Mouse (Mus musculus) activated CD4-positive, CD25-positive, alpha-beta regulatory T cell, adult 4 months (primary cell): ENCODE measurements around the gene Cetn2. TPM values are rescaled to one million over a fixed set of nuclear protein-coding genes. Genes with fewer than 3 reads are reported as not detected.

Experiments used
- ATAC-seq: one replicate; pipeline ENCODE4 v1.8.0; 2017
- polyA plus RNA-seq, 2 experiments: library from polyadenylated mRNA; unstranded; fragments of 100-300 nt; shearing (Covaris generic); gene quantifications; one replicate each; pipeline ENCODE4 v1.2.1; 2017

The Cetn2 gene
- polyA plus RNA-seq: 100 to 1,000 TPM; 159 to 160 TPM

GRCm38 (mm10) chrX:72917884-72918681 lies at the start of gene Cetn2, which contains the start of gene Nsdhl:
Gene Cetn2 (minus strand): TSS chrX:72918411.
Gene Nsdhl (plus strand): TSS chrX:72918557.
- ATAC-seq: peak; percentile 95

- no peak for ATAC-seq
Observed at GRCm38 (mm10) chrX:72962743-72963142, 44.5 kb upstream of the Cetn2 start.

GRCm38 (mm10) chrX:72961511-72961910 lies 43.3 kb upstream of the Cetn2 start:
- ATAC-seq: no peak

DNA sequence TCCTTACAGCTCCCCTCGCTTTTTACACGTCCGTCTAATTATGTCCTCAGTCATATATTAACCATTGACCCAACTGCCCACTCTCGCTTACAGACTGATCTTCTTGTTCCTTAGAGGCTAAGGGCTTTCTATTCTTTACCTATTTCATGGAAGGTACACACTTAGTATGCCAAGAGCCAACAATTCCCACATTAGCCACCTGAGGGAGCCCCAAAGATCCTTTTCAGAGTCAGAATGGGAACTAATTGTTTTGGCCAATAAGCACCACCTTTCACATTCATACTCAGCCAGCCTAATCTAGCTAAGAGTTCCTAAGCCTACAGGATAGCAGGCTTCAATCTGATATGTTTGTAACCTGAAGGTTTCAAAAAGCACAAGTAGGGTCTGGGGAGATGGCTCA lies 42.2 kb upstream of the Cetn2 start:
- no peak for ATAC-seq

DNA sequence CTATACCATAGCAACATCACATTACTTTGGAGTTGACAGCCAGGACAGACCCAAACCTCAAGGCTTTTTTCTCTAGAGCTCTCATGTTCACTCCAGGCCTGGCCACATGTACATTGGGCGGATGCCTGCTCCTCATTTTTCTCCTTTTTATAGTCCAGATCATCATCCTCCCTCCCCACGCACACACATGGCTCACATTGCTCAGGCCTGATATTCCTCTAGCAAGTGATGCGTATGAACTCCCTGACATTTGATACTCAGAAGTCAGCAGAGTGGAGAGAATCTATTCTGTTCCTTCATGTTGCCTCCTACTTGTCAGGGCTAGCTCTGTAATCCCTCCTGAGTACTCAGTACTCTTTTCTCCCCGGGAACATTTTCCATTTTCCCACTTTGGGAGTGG lies 38.3 kb upstream of the Cetn2 start:
- no peak for ATAC-seq

GRCm38 (mm10) chrX:72953464-72953863 lies 35.3 kb upstream of the Cetn2 start:
- ATAC-seq: no peak

DNA sequence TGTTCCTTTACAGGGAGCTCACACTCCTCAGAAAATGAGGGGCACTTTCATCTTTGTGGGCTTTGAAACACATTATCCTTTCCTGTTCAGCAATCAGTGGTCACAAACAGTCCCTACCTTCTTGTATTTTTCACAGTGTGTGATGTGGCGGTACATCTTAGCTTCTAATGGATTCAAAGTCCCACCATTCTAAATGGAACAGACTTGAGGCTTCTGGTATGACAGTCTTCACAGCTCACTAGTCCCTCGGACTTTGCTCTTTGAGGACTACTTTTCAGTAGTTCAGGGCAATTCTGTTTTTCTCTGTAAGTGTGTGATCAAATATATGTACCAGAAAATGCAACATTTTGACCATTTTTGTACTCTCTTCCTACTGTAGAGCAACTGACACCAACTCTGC lies 3.2 kb upstream of the Cetn2 start:
- ATAC-seq: no peak

GRCm38 (mm10) chrX:72918682-72919059 lies 460 bp upstream of the Cetn2 start:
- no peak for ATAC-seq

DNA sequence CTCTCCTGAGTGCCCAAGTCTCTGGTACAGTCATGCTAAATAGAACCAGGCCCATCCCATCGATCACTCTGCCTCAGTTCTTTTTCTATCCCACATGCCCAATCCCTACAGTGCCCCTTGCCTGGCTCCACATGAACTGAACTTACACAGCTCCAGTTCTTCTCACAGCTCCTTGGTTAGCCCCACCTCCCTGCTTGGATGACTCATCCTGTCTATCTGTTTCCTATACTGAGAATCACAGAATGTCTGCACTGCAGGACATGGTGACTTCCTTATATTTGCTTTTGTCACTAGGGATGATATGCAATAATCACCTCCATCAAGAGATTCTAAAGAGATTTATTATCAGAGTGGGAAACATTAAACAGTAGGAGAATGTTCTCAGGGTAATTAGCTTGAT lies 6.6 kb downstream of the Cetn2 start:
- ATAC-seq: no peak

- ATAC-seq: no peak
Observed at GRCm38 (mm10) chrX:72908404-72908741, 9.8 kb downstream of the Cetn2 start.

DNA sequence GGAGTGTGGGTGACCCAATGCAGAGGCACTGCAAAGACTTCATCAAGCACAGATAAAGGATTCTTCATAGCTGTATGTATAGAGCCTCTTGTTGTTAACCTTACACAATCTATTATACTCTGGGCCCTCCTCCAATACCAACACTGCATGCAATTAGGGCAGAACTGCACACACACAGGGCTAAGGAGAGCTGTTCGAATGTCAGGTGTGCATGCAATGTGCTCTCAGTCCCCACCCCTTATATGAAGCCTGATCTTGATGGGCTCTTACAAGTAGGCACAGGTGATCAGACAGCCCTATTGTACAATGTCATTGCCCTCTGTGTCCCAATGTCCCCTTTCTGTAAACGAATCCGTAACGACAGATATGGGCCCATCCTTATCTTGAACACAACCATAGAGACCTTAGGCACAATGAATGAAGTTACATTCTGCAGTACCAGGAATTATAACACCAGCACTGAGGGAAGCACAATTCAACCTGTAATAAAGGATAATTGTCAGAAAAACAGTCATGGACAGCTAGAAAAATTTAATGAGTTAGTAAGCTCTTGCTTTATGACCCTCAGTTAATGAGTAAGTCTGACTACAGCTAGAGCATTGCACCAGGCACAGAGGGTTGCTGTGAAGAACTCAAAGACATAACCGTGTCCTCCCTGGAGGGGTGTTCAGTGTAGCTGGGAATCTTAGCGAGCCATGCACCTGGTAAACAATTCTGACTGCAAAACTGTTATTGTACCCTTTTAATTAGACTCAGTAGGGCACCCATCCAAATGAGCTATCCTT lies 10.4 kb downstream of the Cetn2 start:
- no peak for ATAC-seq

- ATAC-seq: no peak
Observed at GRCm38 (mm10) chrX:72902530-72902929, 15.7 kb downstream of the Cetn2 start.

DNA sequence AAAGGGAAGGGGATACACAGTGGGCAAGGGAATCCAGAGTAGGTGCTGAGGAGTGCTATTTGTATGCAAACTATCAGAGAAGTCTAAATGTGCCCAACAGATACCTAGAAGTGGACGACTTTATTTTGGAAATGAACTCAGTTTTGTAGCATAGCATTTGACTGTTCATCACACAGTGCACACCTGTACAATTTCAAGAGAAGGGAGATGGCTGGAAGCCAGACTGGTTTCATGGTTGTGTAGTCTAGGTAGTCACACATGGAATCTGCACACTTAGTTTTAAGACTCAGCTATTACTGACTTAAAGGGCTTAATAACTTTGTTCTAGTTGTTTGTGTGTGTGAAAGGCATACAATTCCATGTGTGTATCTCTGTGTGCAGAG lies 22.2 kb downstream of the Cetn2 start:
- ATAC-seq: no peak

- ATAC-seq: no peak
Observed at GRCm38 (mm10) chrX:72895388-72896054, 22.7 kb downstream of the Cetn2 start.

Other genes starting within 250 kb of the Cetn2 start
- not detected for gene Gabrq, start 93.2 kb downstream of the Cetn2 start, polyA plus RNA-seq
- gene Nsdhl, start 146 bp upstream of the Cetn2 start, polyA plus RNA-seq: 10 to 100 TPM; 27.5 to 29.3 TPM
- not detected for gene Zfp185, start 68.9 kb upstream of the Cetn2 start, polyA plus RNA-seq
- gene Pnma5, start 118.7 kb upstream of the Cetn2 start, polyA plus RNA-seq: not detected
- gene Pnma3, start 146.4 kb upstream of the Cetn2 start, polyA plus RNA-seq: not detected
- gene Xlr4a, start 164.1 kb upstream of the Cetn2 start, polyA plus RNA-seq: 100 to 1,000 TPM; 122 to 127 TPM
- gene Xlr3a, start 178.7 kb upstream of the Cetn2 start, polyA plus RNA-seq: under 1 TPM in 1 of 2 experiments, not detected in 1; 0.97 TPM
- gene Gm14685, start 198.6 kb upstream of the Cetn2 start, polyA plus RNA-seq: not detected
- gene Xlr5b, start 230.4 kb upstream of the Cetn2 start, polyA plus RNA-seq: not detected
- gene DXBay18, start 231.0 kb upstream of the Cetn2 start, polyA plus RNA-seq: not detected